Mouse (Mus musculus) brain, embryonic 14.5 days (tissue): ENCODE results near the gene Med9.

ENCODE experiments used
- CTCF ChIP-seq: fragments of 200-500 bp; IDR thresholded peaks from 2 replicates; pipeline ENCODE4 v1.5.1; 2012; ENCODE audit warnings: inconsistent platforms, mild to moderate bottlenecking, moderate library complexity, borderline replicate concordance; ENCODE audit not compliant: insufficient read depth, insufficient read length; ENCODE audit errors: extremely low read depth
- POLR2A ChIP-seq: fragments of 200-500 bp; IDR thresholded peaks from 2 replicates; pipeline ENCODE4 v1.6.1; 2012; ENCODE audit warnings: mild to moderate bottlenecking, inconsistent platforms, borderline replicate concordance; ENCODE audit not compliant: poor library complexity, insufficient read depth, insufficient read length, severe bottlenecking; ENCODE audit errors: extremely low read depth

- no peak for TF ChIP-seq CTCF
- no peak for TF ChIP-seq POLR2A
These were observed 16.3 kb downstream of the Med9 start for GRCm38 (mm10) chr11:59964163-59964758.
